Mouse (Mus musculus) intestine, postnatal 0 days (tissue): Measurements from ENCODE around the gene Lrmp. TPM values are rescaled to one million over a fixed set of nuclear protein-coding genes. Genes with fewer than 3 reads are reported as not detected.

ENCODE experiments used
- ATAC-seq: fragments of 200-750 bp; cut with Nextera tagmentation; 2 replicates; pipeline ENCODE4 v1.8.0; 2017; ENCODE audit warnings: mild to moderate bottlenecking, moderate TSS enrichment, moderate library complexity
- H3K27ac ChIP-seq: fragments of 300-500 bp; sonication (generic); 2 replicates; pipeline ENCODE4 v1.5.1; 2014; ENCODE audit warnings: mild to moderate bottlenecking, low read depth, low read length, moderate library complexity
- H3K27me3 ChIP-seq: fragments of 300-500 bp; sonication (generic); replicated peaks from 2 replicates; pipeline ENCODE4 v1.6.1; 2014; ENCODE audit warnings: low read length, mixed read lengths; ENCODE audit not compliant: control insufficient read depth, insufficient read depth
- H3K36me3 ChIP-seq: fragments of 300-500 bp; sonication (generic); 2 replicates; pipeline ENCODE4 v1.6.1; 2014; ENCODE audit warnings: mild to moderate bottlenecking, moderate library complexity; ENCODE audit not compliant: control insufficient read depth, insufficient read depth
- H3K4me1 ChIP-seq: fragments of 300-500 bp; sonication (generic); replicated peaks from 2 replicates; pipeline ENCODE4 v1.6.1; 2014; ENCODE audit warnings: antibody characterized with exemption, low read length, mixed read lengths; ENCODE audit not compliant: control insufficient read depth, insufficient read depth
- H3K4me2 ChIP-seq: fragments of 300-500 bp; sonication (generic); replicated peaks from 2 replicates; pipeline ENCODE4 v1.6.1; 2014; ENCODE audit warnings: low read depth, mild to moderate bottlenecking, moderate library complexity
- H3K4me3 ChIP-seq: fragments of 300-500 bp; sonication (generic); 2 replicates; pipeline ENCODE4 v1.5.1; 2014; ENCODE audit warnings: low read depth, low read length
- H3K9ac ChIP-seq: fragments of 300-500 bp; sonication (generic); 2 replicates; pipeline ENCODE4 v1.6.1; 2014; ENCODE audit warnings: mild to moderate bottlenecking, low read depth, low read length
- H3K9me3 ChIP-seq: fragments of 300-500 bp; sonication (generic); 2 replicates; pipeline ENCODE4 v1.6.1; 2016; ENCODE audit warnings: mixed run types; ENCODE audit not compliant: control insufficient read depth
- CTCF ChIP-seq: sonication (generic); IDR thresholded peaks from 2 replicates; pipeline ENCODE4 v1.5.1; 2016; ENCODE audit warnings: low read depth, mild to moderate bottlenecking, control low read depth, antibody characterized with exemption, moderate library complexity
- WGBS: fragments of 180-500 bp; shearing (Covaris S2); extraction: QIAGEN DNeasy Blood & Tissue Kit; methylation state at CpG from one replicate; pipeline ENCODE4 v1.1.7; 2014; 5-methylcytosine and 5-hydroxymethylcytosine counted together
- polyA plus RNA-seq: library from polyadenylated mRNA; unstranded; fragments of >200 nt; fragmentation: Nextera tagmentation; extraction: Ambion mirVana; gene quantifications from 2 replicates; pipeline ENCODE4 v1.2.1, GENCODE M21; 2015

The Lrmp gene
- polyA plus RNA-seq, 1 experiment from 2014 or later: 1.1 TPM

DNA sequence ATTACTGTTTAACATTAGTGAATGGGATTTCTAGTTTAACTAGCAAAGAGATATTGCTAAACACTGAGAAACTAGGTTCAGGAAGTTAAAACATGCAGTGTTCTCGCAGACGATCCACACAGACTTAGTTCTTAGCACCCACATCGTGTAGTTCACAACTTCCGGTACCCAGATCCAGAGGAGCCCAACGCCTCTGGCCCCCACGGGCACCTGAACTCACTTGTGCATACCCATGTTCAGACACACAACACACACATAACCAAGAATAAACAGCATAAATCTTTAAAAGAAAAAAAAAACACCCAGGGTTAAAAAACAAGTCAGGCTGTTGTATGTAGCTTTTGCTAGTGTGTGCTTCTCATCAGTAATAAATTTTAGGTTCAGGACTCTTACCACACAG is 89.0 kb downstream of the Lrmp start:
- no peaks in the 10 kb centered on the region for H3K36me3 ChIP-seq
- H3K27ac ChIP-seq: no peak overlapping the region
- no peaks in the 10 kb centered on the region for H3K9me3 ChIP-seq
- H3K4me2 ChIP-seq: no peak overlapping the region
- no peaks in the 10 kb centered on the region for H3K4me1 ChIP-seq
- 81% methylated on average over 6 of the region's 6 CpGs for WGBS
- no peaks in the 10 kb centered on the region for H3K27me3 ChIP-seq
- no peak overlapping the region for H3K9ac ChIP-seq
- ATAC-seq: no peak
- TF ChIP-seq CTCF: no peak
- no peak overlapping the region for H3K4me3 ChIP-seq

DNA sequence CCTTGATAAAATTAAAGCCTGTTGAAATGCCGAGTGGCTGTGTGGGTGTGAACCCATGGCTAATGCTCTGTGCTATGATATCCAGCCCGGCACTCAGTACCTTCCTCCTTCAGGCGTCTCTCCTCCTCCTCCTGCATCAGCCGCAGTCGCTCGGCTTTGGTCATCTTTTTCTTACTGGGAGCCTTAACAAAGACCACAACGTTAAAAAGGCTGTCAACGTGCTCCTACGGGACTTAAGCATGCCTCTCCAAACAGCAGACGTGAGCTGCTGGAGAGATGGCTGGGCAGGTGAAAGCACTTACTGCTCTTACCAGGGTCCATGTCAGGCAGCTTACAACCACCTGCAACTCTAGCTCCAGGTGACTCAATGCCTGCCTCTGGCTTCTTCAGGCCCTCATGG is 89.7 kb downstream of the Lrmp start:
- H3K4me1 ChIP-seq: no peaks in the 10 kb centered on the region
- H3K9me3 ChIP-seq: no peaks in the 10 kb centered on the region
- TF ChIP-seq CTCF: no peak
- H3K36me3 ChIP-seq: no peaks in the 10 kb centered on the region
- H3K9ac ChIP-seq: no peak overlapping the region
- no peak overlapping the region for H3K4me3 ChIP-seq
- no peak overlapping the region for H3K27ac ChIP-seq
- ATAC-seq: no peak
- no peak overlapping the region for H3K4me2 ChIP-seq
- H3K27me3 ChIP-seq: no peaks in the 10 kb centered on the region
- WGBS: 79% methylated on average over 10 of the region's 10 CpGs

DNA sequence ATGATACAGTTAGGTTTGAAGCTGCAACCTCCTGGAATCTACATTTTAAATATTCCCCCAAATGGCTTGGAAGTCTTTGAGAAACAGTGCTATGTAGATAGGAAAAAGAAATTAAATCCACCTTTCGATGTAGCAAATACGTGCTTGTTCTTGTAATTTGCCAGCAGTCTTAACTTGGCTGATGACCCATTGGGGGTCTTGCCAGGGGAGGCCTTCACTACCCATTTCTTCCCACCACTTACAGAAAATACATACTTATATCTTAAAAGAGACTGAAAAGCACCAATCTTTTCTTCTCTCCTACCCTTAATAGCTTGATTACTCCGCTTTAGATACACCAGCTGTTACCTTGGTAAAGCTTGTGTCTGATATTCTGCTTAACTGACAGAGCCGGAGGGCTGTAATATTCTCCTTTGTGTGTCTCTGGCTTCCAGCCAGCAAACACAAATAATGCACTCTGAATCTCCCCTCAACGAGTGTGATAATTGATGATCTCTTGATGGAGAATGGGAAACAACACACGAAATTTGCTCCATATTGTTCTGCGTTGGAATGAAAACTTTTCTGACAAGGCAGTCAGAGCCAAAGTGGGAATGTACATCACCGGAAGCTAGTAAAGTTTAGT is 94.7 kb downstream of the Lrmp start:
- WGBS: 31% methylated on average over 8 of the region's 8 CpGs
- no peak overlapping the region for H3K9ac ChIP-seq
- no peaks in the 10 kb centered on the region for H3K36me3 ChIP-seq
- no peak overlapping the region for H3K27ac ChIP-seq
- H3K4me3 ChIP-seq: peak overlapping the region; percentile 36
- H3K9me3 ChIP-seq: no peaks in the 10 kb centered on the region
- no peaks in the 10 kb centered on the region for H3K4me1 ChIP-seq
- TF ChIP-seq CTCF: no peak
- ATAC-seq: no peak
- H3K27me3 ChIP-seq: no peaks in the 10 kb centered on the region
- H3K4me2 ChIP-seq: peak overlapping the region; percentile 74

DNA sequence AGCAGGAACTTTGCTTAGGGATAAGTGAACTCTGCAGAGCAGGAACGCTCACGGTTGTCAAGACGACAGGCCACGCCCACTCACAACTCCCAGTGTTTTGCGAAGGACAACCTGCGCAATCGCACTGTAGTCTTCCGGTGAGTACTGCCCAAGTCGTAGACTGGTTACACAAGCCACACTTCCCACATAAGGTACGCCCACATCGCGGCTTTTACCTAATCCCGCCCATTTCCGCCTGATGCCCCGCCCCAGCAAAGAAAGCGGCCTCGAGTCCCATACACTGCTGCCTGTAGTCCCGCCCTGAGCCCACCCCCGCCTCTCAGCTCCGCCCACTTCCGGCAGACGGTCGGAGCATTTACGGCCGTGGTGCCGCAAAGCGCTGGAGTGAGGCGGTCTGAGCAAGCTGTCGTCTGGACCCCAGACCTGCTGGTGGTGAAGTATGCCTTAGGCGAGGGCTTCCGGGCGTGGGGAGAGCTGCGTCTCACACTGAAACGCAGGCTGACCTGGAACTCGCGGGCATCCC is 95.4 kb downstream of the Lrmp start, which contains the start of the genes Casc1 and Etfrf1:
Casc1 (minus strand) TSS at position 190 of the 523 bp plus-strand sequence.
Etfrf1 (plus strand) TSS at position 319 of the 523 bp plus-strand sequence.
- Histone ChIP-seq H3K4me1 (no peaks in the 10 kb centered on the region), H3K9me3 (no peaks in the 10 kb centered on the region), H3K9ac (peak within 1 kb of the TSS; percentile 87), H3K4me3 (peak within 1 kb of the TSS; percentile 74), H3K27me3 (no peaks in the 10 kb centered on the region), H3K36me3 (no peaks in the 10 kb centered on the region), H3K27ac (peak within 1 kb of the TSS; percentile 98), H3K4me2 (peak within 1 kb of the TSS; percentile 74)
- WGBS: under 1% methylated on average over 36 of the region's 36 CpGs
- no peak for TF ChIP-seq CTCF
- peak; percentile 99 for ATAC-seq

DNA sequence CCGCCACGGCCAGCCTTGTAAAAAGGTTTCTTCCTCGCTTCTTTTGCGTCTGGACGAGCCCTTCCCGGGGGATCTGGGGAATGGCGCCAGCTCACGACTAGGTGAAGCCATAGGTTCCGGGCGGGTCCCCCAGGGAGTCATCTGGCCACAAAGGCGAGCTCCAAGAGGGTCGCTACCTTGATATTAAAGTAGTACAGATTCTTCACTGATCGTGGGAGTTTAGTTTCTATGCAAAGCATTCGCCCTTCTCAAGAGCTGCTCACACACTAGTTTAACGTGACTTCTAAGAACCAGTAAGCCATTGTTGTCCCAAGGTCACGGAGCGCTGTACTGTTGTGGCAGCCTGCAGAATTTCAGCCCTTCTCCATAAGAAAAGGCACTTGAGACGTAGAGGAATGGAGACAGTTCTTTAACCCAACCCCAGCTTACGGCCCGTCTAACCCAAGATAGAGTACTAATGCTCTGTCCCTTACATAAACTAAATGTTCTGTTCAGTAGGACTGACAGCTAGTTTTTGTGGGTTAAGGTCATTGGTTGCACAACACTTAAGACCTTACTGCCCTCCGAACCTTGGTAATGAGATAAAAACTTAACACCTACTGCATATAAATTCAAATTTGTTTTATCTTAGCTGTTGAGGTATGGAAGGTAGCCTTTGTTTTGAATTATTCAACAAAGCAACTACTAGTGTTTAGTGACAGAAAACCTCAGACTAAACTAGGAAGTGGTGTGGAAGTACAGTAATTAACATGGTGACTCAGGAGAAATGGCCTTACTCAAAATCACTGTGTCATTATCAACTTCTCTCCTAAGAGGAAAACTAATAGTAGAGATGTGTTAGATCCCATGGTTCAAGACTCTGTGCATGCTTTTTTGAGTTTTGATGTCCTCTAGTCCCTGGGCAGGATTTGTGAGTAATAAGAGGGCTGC is 96.2 kb downstream of the Lrmp start:
- Histone ChIP-seq H3K36me3 (no peaks in the 10 kb centered on the region), H3K4me1 (no peaks in the 10 kb centered on the region), H3K27me3 (no peaks in the 10 kb centered on the region), H3K4me3 (peak overlapping the region; percentile 74), H3K4me2 (peak overlapping the region; percentile 60), H3K9ac (peak overlapping the region; percentile 87), H3K9me3 (no peaks in the 10 kb centered on the region), H3K27ac (peak overlapping the region; percentile 98)
- ATAC-seq: peak; percentile 37
- peak; percentile 34; the same call in 1 of the 2 replicates for TF ChIP-seq CTCF
- 1% methylated on average over 21 of the region's 21 CpGs for WGBS

DNA sequence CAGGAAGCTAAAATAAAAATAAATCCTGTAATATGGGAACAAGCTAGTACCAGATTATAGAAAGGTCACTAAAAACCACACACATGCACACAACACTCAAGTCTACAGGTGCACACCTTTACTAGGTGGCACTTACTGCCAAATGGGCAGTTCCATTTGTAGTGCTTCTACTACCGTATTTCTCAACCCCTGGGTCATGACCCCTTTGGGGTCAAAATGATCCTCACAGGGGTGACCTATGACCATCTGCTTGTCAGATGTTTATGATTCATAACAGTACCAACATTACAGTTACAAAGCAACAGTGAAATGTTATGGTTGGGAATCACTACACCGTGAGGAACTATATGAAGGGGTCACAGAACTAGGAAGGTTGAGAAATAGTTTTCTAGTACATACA is 98.5 kb downstream of the Lrmp start:
- Histone ChIP-seq H3K9ac (no peak overlapping the region), H3K27ac (no peak overlapping the region), H3K4me2 (no peak overlapping the region), H3K9me3 (no peaks in the 10 kb centered on the region), H3K4me3 (no peak overlapping the region), H3K27me3 (no peaks in the 10 kb centered on the region), H3K4me1 (no peaks in the 10 kb centered on the region), H3K36me3 (peaks cover 5% of the 10 kb centered on the region; the same call in 1 of the 2 replicates)
- ATAC-seq: no peak
- 58% methylated on average over 2 of the region's 2 CpGs for WGBS
- TF ChIP-seq CTCF: no peak
